Mouse (Mus musculus) T-helper 1 cell (primary cell): ENCODE measurements around the gene Hoxd10.

Experiments
- in situ Hi-C: fragments of 300-600 bp; cut with MboI, MseI; formaldehyde crosslinking; loops from one replicate; pipeline ENCODE4 v1.15.1; 2025; ENCODE audit warnings: high pct_unique_total_duplicates

Gene Hoxd10

DNA sequence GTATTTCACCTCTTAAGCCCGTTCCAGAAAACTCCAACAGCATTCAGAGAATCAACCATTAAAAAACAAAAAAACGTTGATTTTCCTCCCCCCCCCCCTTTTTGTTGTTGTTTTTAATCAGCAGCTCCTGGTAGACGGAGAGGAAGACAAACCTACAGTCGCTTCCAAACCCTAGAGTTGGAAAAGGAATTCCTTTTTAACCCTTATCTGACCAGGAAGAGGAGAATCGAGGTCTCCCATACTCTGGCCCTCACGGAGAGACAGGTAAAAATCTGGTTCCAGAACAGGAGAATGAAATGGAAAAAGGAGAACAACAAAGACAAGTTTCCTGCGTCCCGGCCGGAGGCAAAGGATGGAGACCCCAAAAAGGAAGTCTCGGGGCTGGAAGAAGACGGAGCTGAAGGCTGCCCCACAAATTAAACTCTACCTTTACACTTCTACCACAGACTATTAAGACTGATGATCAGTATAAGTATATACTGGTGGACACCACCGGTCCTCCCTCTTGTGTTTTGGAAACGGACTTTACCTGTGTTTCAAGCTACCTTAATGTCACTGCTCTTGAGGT is 14.8 kb downstream of the Hoxd10 start:
- in situ Hi-C loops: no loop called here

DNA sequence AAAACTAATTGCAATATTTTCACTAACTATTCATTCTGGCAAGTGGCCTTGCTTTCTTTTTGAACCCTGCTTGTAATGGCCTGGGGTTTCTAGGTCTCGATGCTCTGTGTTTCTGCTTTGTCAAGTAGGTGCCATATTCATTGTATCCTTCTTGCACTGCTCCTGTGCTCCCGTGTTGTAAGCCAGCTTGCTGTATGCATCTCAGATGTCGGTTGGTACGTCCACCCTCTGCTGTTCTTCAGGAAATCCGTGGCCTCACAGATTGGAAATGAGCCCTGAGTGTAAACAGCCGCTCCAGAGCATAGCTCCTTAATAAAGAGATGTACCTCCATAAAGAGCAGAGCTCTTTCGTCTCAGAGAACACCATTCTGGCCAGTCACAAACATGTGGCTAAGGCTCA is 15.9 kb downstream of the Hoxd10 start:
- in situ Hi-C loops: no loop called here

DNA sequence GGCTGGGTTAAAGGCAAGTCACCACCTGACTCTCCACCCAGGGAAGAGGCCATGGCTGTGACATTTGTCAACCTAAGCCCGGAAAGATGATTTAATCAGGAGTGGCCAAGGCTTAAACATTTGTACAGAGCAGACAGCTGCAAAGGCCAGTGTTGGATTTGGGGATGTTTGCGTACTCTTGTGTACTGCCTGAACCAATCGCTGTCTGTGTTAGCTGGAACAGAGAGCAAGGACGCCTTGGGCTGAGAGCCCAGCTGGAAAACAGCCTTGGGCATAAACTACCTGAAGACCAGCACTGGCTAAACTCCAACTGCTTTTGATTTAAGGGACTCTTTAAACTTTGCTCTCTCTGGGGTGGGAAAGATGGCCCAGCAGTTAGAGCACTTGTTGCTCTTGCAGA is 17.0 kb downstream of the Hoxd10 start:
- in situ Hi-C loops: no loop called here

- in situ Hi-C loops: no loop called here
Measured at GRCm38 (mm10) chr2:74709465-74710419, 18.0 kb downstream of the Hoxd10 start.

- in situ Hi-C loops: no loop called here
Measured at GRCm38 (mm10) chr2:74710929-74711543, 19.3 kb downstream of the Hoxd10 start.

DNA sequence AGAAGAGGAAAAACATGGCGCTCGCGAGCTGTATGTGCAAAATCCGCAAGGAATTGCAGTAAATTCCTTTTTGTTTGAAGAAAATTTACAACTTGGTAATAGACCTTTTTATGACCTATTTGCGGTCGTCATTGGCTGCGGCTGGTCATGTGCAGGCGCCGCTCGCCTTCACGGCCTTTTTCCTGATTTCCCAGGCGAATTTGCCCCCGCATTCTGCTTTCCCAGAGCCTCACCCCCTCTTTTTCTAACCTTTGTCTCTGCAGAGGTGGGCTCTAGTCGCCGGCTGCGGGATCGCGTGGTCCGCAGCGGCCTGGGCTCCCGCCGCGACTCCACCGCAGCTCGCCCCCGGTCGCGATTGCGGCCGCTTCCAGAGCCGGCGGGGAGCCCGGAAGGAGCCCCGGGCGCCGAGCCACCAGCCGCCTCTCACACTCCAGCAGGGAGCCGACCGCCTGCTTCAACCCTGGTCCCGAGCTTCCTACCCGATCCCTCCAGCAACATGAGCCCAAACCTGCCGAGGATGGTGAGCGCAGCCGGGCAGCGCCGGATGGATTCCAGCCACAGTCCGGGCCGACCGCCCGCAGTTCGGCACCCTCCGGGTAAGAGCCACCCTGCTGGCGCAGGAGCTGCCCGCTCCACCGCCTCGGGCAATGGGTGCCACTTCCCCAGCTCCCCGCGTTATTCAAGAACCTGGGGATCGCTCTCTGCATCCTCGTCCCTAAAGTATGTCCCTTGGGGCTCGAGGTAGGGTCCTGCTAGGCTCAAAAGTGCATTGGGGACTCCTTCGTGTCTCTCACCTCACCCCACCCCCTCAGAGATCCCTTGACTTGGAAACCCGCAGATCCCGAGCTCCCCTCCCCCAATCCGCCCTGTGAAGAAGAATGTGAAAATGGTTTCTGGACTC is 20.2 kb downstream of the Hoxd10 start, which contains the start of the genes Hoxd3 and Hoxd4:
Gene Hoxd3 (plus strand): TSS at position 207 of the 901 bp plus-strand sequence.
Gene Hoxd4 (plus strand): TSS at position 209 of the 901 bp plus-strand sequence.
- in situ Hi-C loops: no loop called here

DNA sequence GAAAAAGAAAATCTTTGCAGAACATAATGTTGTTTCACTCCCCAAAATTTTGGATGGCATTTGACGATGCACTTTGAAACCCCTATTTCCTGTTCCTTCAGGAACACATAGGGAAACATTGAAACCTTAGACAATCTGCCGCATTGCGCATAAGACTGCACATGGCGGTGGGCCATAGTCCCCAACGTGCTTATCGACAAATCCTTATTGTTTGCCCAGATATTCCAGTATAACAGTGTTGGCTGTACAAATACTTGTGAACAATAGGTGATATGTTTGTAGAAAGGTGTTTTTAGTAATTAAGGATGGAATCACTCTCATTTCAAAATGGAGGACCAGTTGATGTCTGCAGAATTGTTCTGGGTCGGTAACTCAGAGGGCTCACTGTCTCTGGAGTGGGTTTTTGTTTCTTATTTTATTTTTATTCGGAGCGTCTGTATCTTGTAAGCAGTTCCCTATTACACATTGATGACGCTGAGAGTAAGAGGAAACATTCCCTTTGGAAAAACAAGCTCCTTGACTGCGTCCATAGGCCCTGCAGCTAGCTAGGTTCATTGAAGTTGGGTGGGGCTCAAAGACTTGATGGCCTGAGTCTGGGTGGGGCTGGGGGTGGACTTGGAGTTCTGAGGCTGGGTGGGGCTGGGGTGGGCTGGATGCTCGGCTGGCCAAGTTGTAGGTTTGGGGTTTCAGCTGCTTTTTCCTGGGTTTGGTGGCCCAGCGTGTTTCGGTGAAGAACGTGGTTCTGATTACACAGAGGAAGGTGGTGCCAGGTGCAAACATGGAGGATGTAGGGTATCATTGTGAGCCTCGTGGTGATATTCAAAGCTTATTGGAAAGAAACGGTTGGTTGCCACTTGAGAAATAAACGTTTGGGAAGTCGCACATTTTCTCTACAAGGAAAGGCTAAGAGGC is 21.8 kb downstream of the Hoxd10 start:
- in situ Hi-C loops: no loop called here

GRCm38 (mm10) chr2:74714156-74714789 is 22.5 kb downstream of the Hoxd10 start:
- in situ Hi-C loops: no loop called here

- in situ Hi-C loops: loop anchor here (5.0 kb wide), 2 partner anchors 247 to 427 kb away; no protein-coding TSS in a partner anchor
Measured at GRCm38 (mm10) chr2:74714881-74715280, 23.2 kb downstream of the Hoxd10 start.

- in situ Hi-C loops: loop anchor here (5.0 kb wide), 2 partner anchors 247 to 427 kb away; no protein-coding TSS in a partner anchor
Measured at GRCm38 (mm10) chr2:74715504-74716241, 23.9 kb downstream of the Hoxd10 start.

GRCm38 (mm10) chr2:74720384-74720783 is 28.7 kb downstream of the Hoxd10 start:
- in situ Hi-C loops: loop anchor here (10.0 kb wide), 1 partner anchor 584 kb away; no protein-coding TSS in a partner anchor

GRCm38 (mm10) chr2:74720955-74721491 is 29.3 kb downstream of the Hoxd10 start:
- in situ Hi-C loops: loop anchor here (10.0 kb wide), 1 partner anchor 584 kb away; no protein-coding TSS in a partner anchor

DNA sequence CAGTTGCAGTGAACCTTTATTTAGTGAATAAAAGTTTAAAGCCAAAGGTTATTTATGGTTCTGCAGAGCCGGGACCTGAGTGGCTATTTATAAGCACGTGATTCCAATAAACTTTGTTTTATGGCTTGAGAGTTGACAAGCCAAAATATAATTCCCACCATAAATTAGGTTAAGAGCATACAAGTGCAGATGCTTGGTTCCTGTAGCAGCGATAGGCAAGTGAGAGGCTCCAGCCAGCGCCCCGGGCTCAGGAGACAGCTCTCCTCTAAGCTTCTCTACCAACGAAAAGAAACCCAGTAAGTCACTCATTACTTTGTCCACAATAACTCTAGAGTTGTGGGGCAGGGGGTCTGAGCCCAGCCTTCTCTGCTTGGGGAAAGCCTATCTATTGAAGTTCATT is 30.2 kb downstream of the Hoxd10 start:
- in situ Hi-C loops: loop anchor here (10.0 kb wide), 1 partner anchor 583 kb away; no protein-coding TSS in a partner anchor

GRCm38 (mm10) chr2:74722949-74723348 is 31.2 kb downstream of the Hoxd10 start:
- in situ Hi-C loops: loop anchor here (10.0 kb wide), 1 partner anchor 582 kb away; no protein-coding TSS in a partner anchor

GRCm38 (mm10) chr2:74724244-74725015 is 32.7 kb downstream of the Hoxd10 start:
- in situ Hi-C loops: loop anchor here (10.0 kb wide), 1 partner anchor 580 kb away; no protein-coding TSS in a partner anchor

DNA sequence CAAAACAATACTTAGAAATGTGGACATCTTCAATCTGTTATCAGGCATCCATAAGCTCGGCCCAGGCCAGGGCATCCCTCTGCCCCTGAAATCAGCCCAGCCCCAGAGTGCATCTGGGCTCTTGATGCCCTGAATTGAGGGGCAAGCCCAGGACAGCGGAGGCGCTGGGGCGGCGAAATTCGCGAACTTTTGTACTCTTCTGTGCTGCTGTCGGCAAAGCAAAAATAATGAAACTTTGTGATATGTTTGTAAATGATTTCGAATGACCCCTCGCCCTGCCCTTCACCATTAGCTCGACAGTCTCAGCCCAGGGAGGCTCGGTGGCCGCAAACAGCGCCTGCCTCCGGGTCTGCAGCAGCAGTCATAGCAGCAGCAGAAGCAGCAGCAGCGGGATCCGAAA is 33.4 kb downstream of the Hoxd10 start:
- in situ Hi-C loops: loop anchor here (10.0 kb wide), 1 partner anchor 580 kb away; no protein-coding TSS in a partner anchor

DNA sequence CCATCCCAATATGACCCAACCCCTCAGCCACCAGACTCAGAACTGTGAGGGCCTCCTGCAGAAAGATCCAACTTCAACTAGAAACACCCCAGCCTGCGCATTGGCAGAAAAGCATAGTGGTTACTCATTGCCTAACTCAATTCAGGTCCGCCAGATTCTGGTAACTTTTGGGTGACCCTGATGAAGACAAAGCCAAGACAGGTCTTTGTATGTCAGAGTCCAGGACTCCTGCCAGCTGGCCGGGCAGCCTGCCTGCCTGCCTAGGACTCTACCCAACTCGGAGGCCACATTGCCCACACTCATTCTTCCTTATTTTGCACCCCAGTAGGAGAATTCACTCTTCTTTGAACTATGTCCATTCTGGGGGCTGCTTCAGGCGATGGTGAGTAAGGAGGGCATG is 34.8 kb downstream of the Hoxd10 start, which contains the start of gene Gm28230:
Gene Gm28230 (plus strand): TSS at position 178 of the 400 bp plus-strand sequence.
- in situ Hi-C loops: loop anchor here (10.0 kb wide), 1 partner anchor 578 kb away; no protein-coding TSS in a partner anchor
